Mouse (Mus musculus) ES-Bruce4 (cell line): ENCODE results near the gene Csf1. TPM values are rescaled to one million over a fixed set of nuclear protein-coding genes. Genes with fewer than 3 reads are reported as not detected.

Experiments
- H3K27ac ChIP-seq: 2 replicates; pipeline ENCODE4 v1.5.1; 2012; ENCODE audit warnings: low read length, inconsistent platforms; ENCODE audit not compliant: insufficient read depth
- H3K27me3 ChIP-seq: 2 replicates; pipeline ENCODE4 v1.6.1; 2012; ENCODE audit warnings: mild to moderate bottlenecking, low read length, inconsistent platforms; ENCODE audit not compliant: control insufficient read depth, poor library complexity, insufficient read depth, severe bottlenecking
- H3K36me3 ChIP-seq: 2 replicates; pipeline ENCODE4 v1.6.1; 2012; ENCODE audit warnings: inconsistent platforms, mild to moderate bottlenecking, low read length, moderate library complexity; ENCODE audit not compliant: control insufficient read depth, poor library complexity, insufficient read depth, severe bottlenecking
- H3K4me1 ChIP-seq: one replicate; pipeline ENCODE4 v1.8.1; 2011; ENCODE audit warnings: low read length; ENCODE audit not compliant: control insufficient read depth, insufficient read depth
- H3K4me3 ChIP-seq: 2 replicates; pipeline ENCODE4 v1.5.1; 2011; ENCODE audit warnings: low read depth, mild to moderate bottlenecking, low read length
- H3K9ac ChIP-seq: 2 replicates; pipeline ENCODE4 v1.6.1; 2012; ENCODE audit warnings: low read depth, mild to moderate bottlenecking, inconsistent platforms; ENCODE audit not compliant: poor library complexity, severe bottlenecking
- H3K9me3 ChIP-seq: replicated peaks from 2 replicates; pipeline ENCODE4 v1.6.1; 2012; ENCODE audit warnings: mild to moderate bottlenecking, low read length, inconsistent platforms; ENCODE audit not compliant: control insufficient read depth, poor library complexity, insufficient read depth, severe bottlenecking
- CTCF ChIP-seq: IDR thresholded peaks from one replicate; pipeline ENCODE4 v1.8.1; 2011; ENCODE audit warnings: low read depth, low read length
- EP300 ChIP-seq: IDR thresholded peaks from 2 replicates; pipeline ENCODE4 v1.6.1; 2011; ENCODE audit warnings: low read depth, low read length; ENCODE audit not compliant: insufficient read depth
- POLR2A ChIP-seq: IDR thresholded peaks from one replicate; pipeline ENCODE4 v1.8.1; 2011; ENCODE audit warnings: low read length; ENCODE audit not compliant: insufficient read depth
- polyA plus RNA-seq: library from polyadenylated mRNA; stranded (reverse); fragments of >200 nt; gene quantifications from 2 replicates; pipeline ENCODE4 v1.2.4, GENCODE M21; 2011; ENCODE audit warnings: low read depth; ENCODE audit not compliant: missing spikeins, insufficient read depth, insufficient read length

Gene Csf1
- polyA plus RNA-seq, 1 experiment: 27.0 TPM

- no peak overlapping the region for H3K4me3 ChIP-seq
- no peak overlapping the region for H3K27ac ChIP-seq
- TF ChIP-seq EP300 (no peak), POLR2A (no peak), CTCF (no peak)
- H3K9me3 ChIP-seq: no peaks in the 10 kb centered on the region
- no peaks in the 10 kb centered on the region for H3K27me3 ChIP-seq
- H3K36me3 ChIP-seq: no peaks in the 10 kb centered on the region
- no peak overlapping the region for H3K9ac ChIP-seq
- no peaks in the 10 kb centered on the region for H3K4me1 ChIP-seq
Measured at GRCm38 (mm10) chr3:107802185-107802946, 42.1 kb upstream of the Csf1 start.

DNA sequence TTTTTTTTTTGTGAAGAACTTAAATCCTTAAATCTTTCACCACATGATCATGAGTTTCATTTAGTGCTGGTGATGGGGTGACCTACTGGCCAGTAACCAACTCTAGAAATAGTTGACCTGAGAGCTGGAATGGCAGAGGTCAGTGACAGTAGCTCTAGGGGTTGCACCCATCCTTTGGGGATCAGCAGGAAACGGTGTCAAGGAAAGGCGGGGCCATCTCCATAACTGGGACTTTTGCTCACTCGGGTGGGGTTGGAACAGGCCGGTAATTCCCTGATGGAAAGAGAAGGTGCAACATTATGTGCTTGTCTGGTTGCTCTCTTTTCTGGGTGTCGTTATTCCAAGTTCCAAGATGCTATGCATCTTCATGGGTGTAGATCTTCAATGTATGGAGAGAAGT, 38.7 kb upstream of the Csf1 start:
- Histone ChIP-seq H3K4me1 (no peaks in the 10 kb centered on the region), H3K4me3 (no peak overlapping the region), H3K27me3 (no peaks in the 10 kb centered on the region), H3K27ac (no peak overlapping the region), H3K36me3 (no peaks in the 10 kb centered on the region), H3K9ac (no peak overlapping the region), H3K9me3 (no peaks in the 10 kb centered on the region)
- no peak for TF ChIP-seq CTCF
- TF ChIP-seq POLR2A: no peak
- TF ChIP-seq EP300: no peak

DNA sequence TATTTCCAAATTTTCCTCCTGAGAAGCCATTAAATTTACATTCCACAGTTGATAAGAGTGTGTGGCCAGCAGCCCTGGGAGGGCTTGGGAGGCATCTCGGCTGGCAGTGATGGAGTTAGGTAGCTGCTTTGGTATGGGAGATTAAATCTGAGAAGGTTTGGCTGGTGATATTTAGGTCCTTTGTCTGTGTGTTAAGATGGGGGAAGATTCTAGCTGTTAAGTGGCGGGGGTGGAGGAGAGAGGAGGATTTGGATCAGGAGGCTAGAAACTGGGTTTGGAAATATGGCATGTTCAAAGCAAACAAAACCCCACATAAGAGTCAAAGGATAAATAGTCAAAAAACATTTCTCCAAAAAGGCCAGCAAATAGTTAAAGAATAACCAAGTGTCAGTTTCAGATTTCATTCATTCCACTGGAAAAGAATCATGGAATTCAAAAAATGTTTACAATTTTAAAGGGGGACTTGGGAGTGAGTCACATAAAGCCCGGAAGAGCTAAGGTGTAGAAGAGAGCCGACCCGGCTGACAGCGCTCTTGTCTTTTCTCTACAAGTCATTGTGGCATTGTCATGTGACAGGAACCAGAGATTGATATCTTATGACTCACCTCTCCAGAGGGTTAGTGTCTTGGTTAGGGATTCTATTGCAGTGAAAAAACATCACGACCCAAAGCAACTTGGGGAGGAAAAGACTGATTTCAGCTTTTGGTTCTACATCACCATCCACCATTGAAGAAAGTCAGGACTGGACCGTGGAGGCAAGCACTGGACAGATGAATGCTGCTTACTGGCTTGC, 36.1 kb upstream of the Csf1 start:
- H3K36me3 ChIP-seq: no peaks in the 10 kb centered on the region
- TF ChIP-seq CTCF (no peak), POLR2A (no peak), EP300 (no peak)

DNA sequence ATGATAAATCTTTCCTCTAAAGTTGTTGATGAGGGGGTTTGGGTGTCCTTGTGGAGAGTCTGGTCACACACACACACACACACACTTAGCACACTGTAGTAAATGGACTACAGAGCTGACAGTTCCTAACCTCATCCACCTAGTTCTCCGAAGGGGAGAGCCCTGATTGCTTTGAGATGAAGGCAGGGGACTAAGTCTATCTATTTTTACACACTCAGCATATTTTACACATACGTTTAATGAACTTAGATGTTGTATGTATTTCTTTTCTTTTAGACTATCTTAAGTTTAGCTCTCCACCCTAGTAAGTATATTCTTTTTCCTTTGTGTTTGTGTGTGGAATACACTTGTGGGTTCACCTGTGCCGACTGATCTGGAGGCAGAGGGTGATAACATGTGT, 34.6 kb upstream of the Csf1 start:
- Histone ChIP-seq H3K27me3 (no peaks in the 10 kb centered on the region), H3K36me3 (no peaks in the 10 kb centered on the region)
- TF ChIP-seq EP300 (no peak), CTCF (no peak), POLR2A (no peak)

More for the DNA sequence above, 36.1 kb upstream of the Csf1 start:
- Histone ChIP-seq H3K27ac (no peak overlapping the region), H3K9me3 (no peaks in the 10 kb centered on the region), H3K27me3 (no peaks in the 10 kb centered on the region), H3K9ac (no peak overlapping the region), H3K4me3 (no peak overlapping the region), H3K4me1 (no peaks in the 10 kb centered on the region)

DNA sequence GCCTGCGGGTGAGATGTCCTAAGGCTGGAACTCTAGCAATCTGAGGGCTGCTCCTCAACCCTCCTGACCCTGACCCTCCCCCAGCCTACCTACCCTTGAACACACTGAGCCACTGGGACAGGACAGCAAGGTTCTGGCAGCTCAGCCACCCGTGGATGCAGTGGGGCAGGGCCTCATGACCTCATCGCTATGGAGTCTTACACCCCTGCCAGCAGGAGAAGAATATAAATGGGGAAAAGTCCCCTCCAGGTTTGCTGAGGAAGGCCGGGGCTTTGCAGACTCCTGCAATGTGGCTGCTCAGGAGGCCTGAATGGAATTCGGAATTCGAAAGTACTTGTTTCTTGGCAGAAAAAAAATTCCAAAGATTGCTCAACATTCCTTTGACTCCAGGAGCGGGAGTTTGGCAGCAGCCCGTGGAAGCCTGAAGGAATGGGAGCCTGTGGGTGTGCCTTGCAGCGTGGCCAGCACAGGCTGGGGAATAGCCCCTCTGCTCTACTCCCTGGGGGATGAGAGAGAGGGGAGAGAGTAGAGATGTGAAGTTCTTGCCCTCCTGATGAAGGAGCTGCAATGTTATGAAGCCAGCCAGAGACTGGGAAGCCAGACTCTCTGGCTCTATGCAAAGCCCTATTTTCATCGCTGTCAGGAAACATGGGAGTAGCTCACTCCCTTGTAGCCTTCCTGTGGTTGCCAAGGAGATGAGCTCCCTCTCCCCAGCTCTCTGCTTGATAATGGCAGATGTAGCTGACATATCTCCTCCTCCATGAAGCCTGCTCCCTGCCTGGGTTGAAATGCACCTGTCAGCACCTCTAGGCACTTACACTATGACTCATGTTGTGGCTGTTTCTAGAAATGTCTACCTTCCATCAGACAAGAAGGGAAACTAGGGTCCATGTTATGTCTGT, 33.3 kb upstream of the Csf1 start:
- no peak for TF ChIP-seq CTCF
- no peak for TF ChIP-seq POLR2A
- no peak for TF ChIP-seq EP300
- Histone ChIP-seq H3K36me3 (no peaks in the 10 kb centered on the region), H3K9ac (no peak overlapping the region), H3K4me3 (no peak overlapping the region), H3K27me3 (no peaks in the 10 kb centered on the region), H3K9me3 (no peaks in the 10 kb centered on the region), H3K27ac (no peak overlapping the region), H3K4me1 (no peaks in the 10 kb centered on the region)

More for the DNA sequence above, 34.6 kb upstream of the Csf1 start:
- Histone ChIP-seq H3K4me3 (no peak overlapping the region), H3K9ac (no peak overlapping the region), H3K9me3 (no peaks in the 10 kb centered on the region), H3K27ac (no peak overlapping the region), H3K4me1 (no peaks in the 10 kb centered on the region)
